Mouse (Mus musculus): ENCODE data around the gene Cmip.

DNA sequence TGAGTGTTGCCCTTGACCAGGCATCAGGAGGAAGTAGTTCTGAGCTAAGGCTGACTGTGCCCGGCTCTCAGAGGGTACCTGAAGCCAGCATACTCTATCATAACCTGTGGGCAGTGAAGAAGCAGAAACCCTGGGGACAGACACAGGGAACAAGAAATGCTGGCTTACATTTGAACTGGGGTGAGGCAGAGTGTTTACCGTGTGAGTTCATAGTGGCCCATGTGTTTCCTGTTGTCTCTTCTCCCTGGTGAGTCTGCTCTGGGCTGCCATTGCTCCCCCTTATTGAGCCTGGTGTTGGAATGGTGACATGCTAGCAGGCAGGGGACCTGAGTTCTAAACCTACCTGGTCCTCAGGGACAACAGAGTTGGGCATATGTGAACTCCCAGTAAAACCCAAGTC is 81.8 kb downstream of the Cmip start:
- TF ChIP-seq CTCF (IDR thresholded peaks at IDR 0.05; ENCODE audit: borderline replicate concordance, insufficient read depth, low read depth, low read length) (no peak), POLR2A (IDR thresholded peaks at IDR 0.05; ENCODE audit: borderline replicate concordance, insufficient read depth, low read length) (no peak)

Data from cerebellum, adult 2 months (tissue).